Mouse (Mus musculus) stomach, postnatal 0 days (tissue): ENCODE results near the gene Kifc3. TPM values are rescaled to one million over a fixed set of nuclear protein-coding genes. Genes with fewer than 3 reads are reported as not detected.
A peak's percentile ranks its signal among the peaks of the same experiment; 100 is the strongest.

Experiments used
- ATAC-seq: fragments of 200-750 bp; cut with Nextera tagmentation; 2 replicates; pipeline ENCODE4 v1.8.0; 2017; ENCODE audit not compliant: low FRiP score, low TSS enrichment
- DNase-seq: peaks from one replicate; pipeline ENCODE4 v3.0.0-alpha.2; 2016; ENCODE audit warnings: low spot score
- H3K27ac ChIP-seq: fragments of 300-500 bp; sonication (generic); replicated peaks from 2 replicates; pipeline ENCODE4 v1.5.1; 2014; ENCODE audit warnings: mild to moderate bottlenecking, control low read depth
- H3K27me3 ChIP-seq: fragments of 300-500 bp; sonication (generic); 2 replicates; pipeline ENCODE4 v1.6.1; 2014; ENCODE audit warnings: low read length; ENCODE audit not compliant: control insufficient read depth, insufficient read depth
- H3K36me3 ChIP-seq: fragments of 300-500 bp; sonication (generic); 2 replicates; pipeline ENCODE4 v1.6.1; 2014; ENCODE audit warnings: low read length, mixed read lengths; ENCODE audit not compliant: control insufficient read depth, insufficient read depth
- H3K4me1 ChIP-seq: fragments of 300-500 bp; sonication (generic); replicated peaks from 2 replicates; pipeline ENCODE4 v1.6.1; 2014; ENCODE audit warnings: antibody characterized with exemption; ENCODE audit not compliant: control insufficient read depth, insufficient read depth
- H3K4me2 ChIP-seq: fragments of 300-500 bp; sonication (generic); replicated peaks from 2 replicates; pipeline ENCODE4 v1.6.1; 2014; ENCODE audit warnings: low read depth, mild to moderate bottlenecking, control low read depth, moderate library complexity
- H3K4me3 ChIP-seq: fragments of 300-500 bp; sonication (generic); 2 replicates; pipeline ENCODE4 v1.5.1; 2014; ENCODE audit warnings: low read depth, low read length, control low read depth
- H3K9ac ChIP-seq: fragments of 300-500 bp; sonication (generic); 2 replicates; pipeline ENCODE4 v1.6.1; 2014; ENCODE audit warnings: mild to moderate bottlenecking, low read length, control low read depth, mixed read lengths
- H3K9me3 ChIP-seq: fragments of 300-500 bp; sonication (generic); 2 replicates; pipeline ENCODE4 v1.6.1; 2016; ENCODE audit warnings: low read length; ENCODE audit not compliant: control insufficient read depth
- CTCF ChIP-seq: IDR thresholded peaks from 2 replicates; pipeline ENCODE4 v1.5.1; 2016; ENCODE audit warnings: antibody characterized with exemption, low read depth, mild to moderate bottlenecking, moderate library complexity
- EP300 ChIP-seq: optimal IDR thresholded peaks from 2 replicates; pipeline ENCODE3; 2016; ENCODE audit warnings: antibody characterized with exemption
- WGBS: fragments of 180-500 bp; shearing (Covaris S2); extraction: QIAGEN DNeasy Blood & Tissue Kit; methylation state at CpG from one replicate; pipeline ENCODE4 v1.1.7; 2014; 5-methylcytosine and 5-hydroxymethylcytosine counted together
- polyA plus RNA-seq: library from polyadenylated mRNA; unstranded; fragments of >200 nt; fragmentation: Nextera tagmentation; extraction: Ambion mirVana; gene quantifications from 2 replicates; pipeline ENCODE4 v1.2.1, GENCODE M21; 2015

The Kifc3 gene
- polyA plus RNA-seq, 1 experiment from 2014 or later = 14.2 TPM

GRCm38 (mm10) chr8:95107306-95107705 is 95.3 kb downstream of the Kifc3 start:
- H3K27me3 ChIP-seq = no peaks in the 10 kb centered on the region
- H3K27ac ChIP-seq = no peak overlapping the region
- DNase-seq = no peak
- peaks cover 6% of the 10 kb centered on the region; the same call in 1 of the 2 replicates for H3K36me3 ChIP-seq
- H3K9me3 ChIP-seq = no peaks in the 10 kb centered on the region
- H3K4me3 ChIP-seq = no peak overlapping the region
- TF ChIP-seq EP300 = no peak
- no peak for TF ChIP-seq CTCF
- H3K4me2 ChIP-seq = no peak overlapping the region
- no peaks in the 10 kb centered on the region for H3K4me1 ChIP-seq
- no peak overlapping the region for H3K9ac ChIP-seq
- 92% methylated on average over 13 of the region's 13 CpGs for WGBS
- ATAC-seq = no peak

- peaks cover 23% of the 10 kb centered on the region for H3K36me3 ChIP-seq
- WGBS = 63% methylated on average over 4 of the region's 4 CpGs
These were observed 100.6 kb downstream of the Kifc3 start for GRCm38 (mm10) chr8:95101972-95102371.

GRCm38 (mm10) chr8:95099009-95099408 is 103.6 kb downstream of the Kifc3 start:
- DNase-seq = peak; percentile 77
- TF ChIP-seq CTCF (peak; percentile 97), EP300 (no peak)
- Histone ChIP-seq H3K9ac (no peak overlapping the region), H3K4me1 (no peaks in the 10 kb centered on the region), H3K27me3 (no peaks in the 10 kb centered on the region), H3K4me3 (no peak overlapping the region), H3K4me2 (no peak overlapping the region), H3K27ac (no peak overlapping the region), H3K9me3 (no peaks in the 10 kb centered on the region), H3K36me3 (peaks cover 19% of the 10 kb centered on the region)
- peak; percentile 68 for ATAC-seq
- WGBS = 26% methylated on average over 5 of the region's 5 CpGs

More at GRCm38 (mm10) chr8:95101972-95102371, 100.6 kb downstream of the Kifc3 start:
- no peak overlapping the region for H3K27ac ChIP-seq
- H3K9me3 ChIP-seq = no peaks in the 10 kb centered on the region
- no peak overlapping the region for H3K9ac ChIP-seq
- H3K4me3 ChIP-seq = no peak overlapping the region
- TF ChIP-seq EP300 (no peak), CTCF (peak; percentile 57)
- H3K27me3 ChIP-seq = no peaks in the 10 kb centered on the region
- DNase-seq = no peak
- no peaks in the 10 kb centered on the region for H3K4me1 ChIP-seq
- ATAC-seq = no peak
- no peak overlapping the region for H3K4me2 ChIP-seq

GRCm38 (mm10) chr8:95093574-95093973 is 109.0 kb downstream of the Kifc3 start:
- Histone ChIP-seq H3K4me3 (no peak overlapping the region), H3K9me3 (no peaks in the 10 kb centered on the region), H3K9ac (no peak overlapping the region), H3K27ac (no peak overlapping the region), H3K36me3 (peaks cover 18% of the 10 kb centered on the region; the same call in 1 of the 2 replicates), H3K4me2 (no peak overlapping the region), H3K4me1 (no peaks in the 10 kb centered on the region), H3K27me3 (no peaks in the 10 kb centered on the region)
- DNase-seq = no peak
- no peak for ATAC-seq
- WGBS = 82% methylated on average over 4 of the region's 4 CpGs
- TF ChIP-seq CTCF (no peak), EP300 (no peak)

GRCm38 (mm10) chr8:95085432-95086141 is 117.0 kb downstream of the Kifc3 start:
- 0 out of 2 replicates have a peak overlapping the region, but pooled peaks have one; percentile 8 for H3K27ac ChIP-seq
- WGBS = 76% methylated on average over 7 of the region's 7 CpGs
- H3K4me2 ChIP-seq = no peak overlapping the region
- ATAC-seq (no peak), DNase-seq (peak; percentile 31)
- H3K9ac ChIP-seq = no peak overlapping the region
- no peaks in the 10 kb centered on the region for H3K9me3 ChIP-seq
- no peak overlapping the region for H3K4me3 ChIP-seq
- TF ChIP-seq CTCF = no peak
- no peak for TF ChIP-seq EP300
- no peaks in the 10 kb centered on the region for H3K27me3 ChIP-seq
- H3K4me1 ChIP-seq = no peaks in the 10 kb centered on the region
- peaks cover 11% of the 10 kb centered on the region; the same call in 1 of the 2 replicates for H3K36me3 ChIP-seq

GRCm38 (mm10) chr8:95084744-95085431 is 117.7 kb downstream of the Kifc3 start:
- no peak for ATAC-seq
- Histone ChIP-seq H3K27me3 (no peaks in the 10 kb centered on the region), H3K9me3 (no peaks in the 10 kb centered on the region), H3K27ac (no peak overlapping the region), H3K4me1 (no peaks in the 10 kb centered on the region), H3K9ac (no peak overlapping the region; the same call in 1 of the 2 replicates), H3K4me2 (no peak overlapping the region), H3K36me3 (peaks cover 11% of the 10 kb centered on the region; the same call in 1 of the 2 replicates), H3K4me3 (no peak overlapping the region)
- TF ChIP-seq EP300 (no peak), CTCF (no peak)
- WGBS = 79% methylated on average over 10 of the region's 10 CpGs
- no peak for DNase-seq
